Mouse (Mus musculus): ENCODE data around the gene Slc25a21. TPM values are rescaled to one million over a fixed set of nuclear protein-coding genes. Genes with fewer than 3 reads are reported as not detected.

The Slc25a21 gene
- polyA plus RNA-seq, 1 experiment from 2014 or later = 1.9 TPM

- H3K4me2 ChIP-seq (ENCODE audit: low read depth) = no peak overlapping the region
- H3K9ac ChIP-seq (ENCODE audit: low read length) = no peak overlapping the region
- no peaks in the 10 kb centered on the region for H3K36me3 ChIP-seq (ENCODE audit: control insufficient read depth, insufficient read depth, low read length)
- no peak overlapping the region for H3K27ac ChIP-seq (ENCODE audit: low read depth, low read length)
- WGBS = 82% methylated on average over 6 of the region's 6 CpGs
- H3K4me3 ChIP-seq (ENCODE audit: low read depth, low read length) = no peak overlapping the region
- no peaks in the 10 kb centered on the region for H3K4me1 ChIP-seq (ENCODE audit: control insufficient read depth, insufficient read depth, low read length)
- ATAC-seq (ENCODE audit: insufficient read depth, low FRiP score, low TSS enrichment) (no peak), DNase-seq (ENCODE audit: low spot score) (no peak)
- H3K9me3 ChIP-seq (ENCODE audit: control insufficient read depth, low read length) = no peaks in the 10 kb centered on the region
- no peaks in the 10 kb centered on the region for H3K27me3 ChIP-seq (ENCODE audit: control insufficient read depth, insufficient read depth, low read length)
Observed at GRCm38 (mm10) chr12:57159904-57160303, 37.4 kb downstream of the Slc25a21 start.

- 68% methylated on average over 3 of the region's 3 CpGs for WGBS
- H3K36me3 ChIP-seq (ENCODE audit: control insufficient read depth, insufficient read depth, low read length) = no peaks in the 10 kb centered on the region
- ATAC-seq (ENCODE audit: insufficient read depth, low FRiP score, low TSS enrichment) = no peak
- no peak overlapping the region for H3K9ac ChIP-seq (ENCODE audit: low read length)
- H3K9me3 ChIP-seq (ENCODE audit: control insufficient read depth, low read length) = no peaks in the 10 kb centered on the region
- no peak overlapping the region for H3K4me3 ChIP-seq (ENCODE audit: low read depth, low read length)
- no peak overlapping the region for H3K4me2 ChIP-seq (ENCODE audit: low read depth)
- H3K27ac ChIP-seq (ENCODE audit: low read depth, low read length) = no peak overlapping the region
- DNase-seq (ENCODE audit: low spot score) = no peak
- no peaks in the 10 kb centered on the region for H3K27me3 ChIP-seq (ENCODE audit: control insufficient read depth, insufficient read depth, low read length)
- H3K4me1 ChIP-seq (ENCODE audit: control insufficient read depth, insufficient read depth, low read length) = no peaks in the 10 kb centered on the region
Observed at GRCm38 (mm10) chr12:57158266-57158665, 39.0 kb downstream of the Slc25a21 start.

GRCm38 (mm10) chr12:57138937-57139336 lies 58.3 kb downstream of the Slc25a21 start:
- DNase-seq (ENCODE audit: low spot score) = no peak
- no peak overlapping the region for H3K27ac ChIP-seq (ENCODE audit: low read depth, low read length)

GRCm38 (mm10) chr12:57137809-57138208 lies 59.5 kb downstream of the Slc25a21 start:
- Histone ChIP-seq H3K36me3 (ENCODE audit: control insufficient read depth, insufficient read depth, low read length) (no peaks in the 10 kb centered on the region), H3K4me1 (ENCODE audit: control insufficient read depth, insufficient read depth, low read length) (no peaks in the 10 kb centered on the region), H3K27ac (ENCODE audit: low read depth, low read length) (no peak overlapping the region), H3K4me2 (ENCODE audit: low read depth) (no peak overlapping the region), H3K4me3 (ENCODE audit: low read depth, low read length) (no peak overlapping the region), H3K27me3 (ENCODE audit: control insufficient read depth, insufficient read depth, low read length) (no peaks in the 10 kb centered on the region), H3K9ac (ENCODE audit: low read length) (no peak overlapping the region), H3K9me3 (ENCODE audit: control insufficient read depth, low read length) (no peaks in the 10 kb centered on the region)
- WGBS = 83% methylated on average over 2 of the region's 2 CpGs
- ATAC-seq (ENCODE audit: insufficient read depth, low FRiP score, low TSS enrichment) (no peak), DNase-seq (ENCODE audit: low spot score) (no peak)

More at GRCm38 (mm10) chr12:57138937-57139336, 58.3 kb downstream of the Slc25a21 start:
- no peak overlapping the region for H3K9ac ChIP-seq (ENCODE audit: low read length)
- no peaks in the 10 kb centered on the region for H3K4me1 ChIP-seq (ENCODE audit: control insufficient read depth, insufficient read depth, low read length)
- H3K36me3 ChIP-seq (ENCODE audit: control insufficient read depth, insufficient read depth, low read length) = no peaks in the 10 kb centered on the region
- H3K4me2 ChIP-seq (ENCODE audit: low read depth) = no peak overlapping the region
- no peaks in the 10 kb centered on the region for H3K9me3 ChIP-seq (ENCODE audit: control insufficient read depth, low read length)
- 67% methylated on average over 1 of the region's 1 CpGs for WGBS
- H3K27me3 ChIP-seq (ENCODE audit: control insufficient read depth, insufficient read depth, low read length) = no peaks in the 10 kb centered on the region
- no peak overlapping the region for H3K4me3 ChIP-seq (ENCODE audit: low read depth, low read length)
- ATAC-seq (ENCODE audit: insufficient read depth, low FRiP score, low TSS enrichment) = no peak

GRCm38 (mm10) chr12:57118602-57119001 lies 78.7 kb downstream of the Slc25a21 start:
- no peak for ATAC-seq (ENCODE audit: insufficient read depth, low FRiP score, low TSS enrichment)
- Histone ChIP-seq H3K4me1 (ENCODE audit: control insufficient read depth, insufficient read depth, low read length) (no peaks in the 10 kb centered on the region; the same call in 1 of the 2 replicates), H3K4me3 (ENCODE audit: low read depth, low read length) (no peak overlapping the region), H3K36me3 (ENCODE audit: control insufficient read depth, insufficient read depth, low read length) (no peaks in the 10 kb centered on the region), H3K4me2 (ENCODE audit: low read depth) (no peak overlapping the region), H3K27me3 (ENCODE audit: control insufficient read depth, insufficient read depth, low read length) (no peaks in the 10 kb centered on the region), H3K9me3 (ENCODE audit: control insufficient read depth, low read length) (no peaks in the 10 kb centered on the region), H3K27ac (ENCODE audit: low read depth, low read length) (no peak overlapping the region), H3K9ac (ENCODE audit: low read length) (no peak overlapping the region)
- no peak for DNase-seq (ENCODE audit: low spot score)
- 50% methylated on average over 8 of the region's 8 CpGs for WGBS

- 66% methylated on average over 10 of the region's 10 CpGs for WGBS
Observed at GRCm38 (mm10) chr12:57115516-57115915, 81.8 kb downstream of the Slc25a21 start.

GRCm38 (mm10) chr12:57109363-57109762 lies 87.9 kb downstream of the Slc25a21 start:
- Histone ChIP-seq H3K9me3 (ENCODE audit: control insufficient read depth, low read length) (no peaks in the 10 kb centered on the region), H3K36me3 (ENCODE audit: control insufficient read depth, insufficient read depth, low read length) (no peaks in the 10 kb centered on the region), H3K27me3 (ENCODE audit: control insufficient read depth, insufficient read depth, low read length) (no peaks in the 10 kb centered on the region), H3K9ac (ENCODE audit: low read length) (no peak overlapping the region), H3K4me3 (ENCODE audit: low read depth, low read length) (no peak overlapping the region), H3K4me1 (ENCODE audit: control insufficient read depth, insufficient read depth, low read length) (no peaks in the 10 kb centered on the region), H3K4me2 (ENCODE audit: low read depth) (no peak overlapping the region), H3K27ac (ENCODE audit: low read depth, low read length) (no peak overlapping the region)
- 87% methylated on average over 4 of the region's 4 CpGs for WGBS
- ATAC-seq (ENCODE audit: insufficient read depth, low FRiP score, low TSS enrichment) = no peak
- DNase-seq (ENCODE audit: low spot score) = no peak

More at GRCm38 (mm10) chr12:57115516-57115915, 81.8 kb downstream of the Slc25a21 start:
- Histone ChIP-seq H3K36me3 (ENCODE audit: control insufficient read depth, insufficient read depth, low read length) (no peaks in the 10 kb centered on the region), H3K4me1 (ENCODE audit: control insufficient read depth, insufficient read depth, low read length) (no peaks in the 10 kb centered on the region), H3K27me3 (ENCODE audit: control insufficient read depth, insufficient read depth, low read length) (no peaks in the 10 kb centered on the region), H3K4me2 (ENCODE audit: low read depth) (no peak overlapping the region), H3K4me3 (ENCODE audit: low read depth, low read length) (no peak overlapping the region), H3K27ac (ENCODE audit: low read depth, low read length) (no peak overlapping the region), H3K9me3 (ENCODE audit: control insufficient read depth, low read length) (no peaks in the 10 kb centered on the region), H3K9ac (ENCODE audit: low read length) (no peak overlapping the region)
- DNase-seq (ENCODE audit: low spot score) (no peak), ATAC-seq (ENCODE audit: insufficient read depth, low FRiP score, low TSS enrichment) (no peak)

- no peak overlapping the region for H3K4me3 ChIP-seq (ENCODE audit: low read depth, low read length)
- no peak overlapping the region for H3K27ac ChIP-seq (ENCODE audit: low read depth, low read length)
- no peaks in the 10 kb centered on the region for H3K27me3 ChIP-seq (ENCODE audit: control insufficient read depth, insufficient read depth, low read length)
- H3K9ac ChIP-seq (ENCODE audit: low read length) = no peak overlapping the region
- no peaks in the 10 kb centered on the region for H3K4me1 ChIP-seq (ENCODE audit: control insufficient read depth, insufficient read depth, low read length)
- DNase-seq (ENCODE audit: low spot score) (no peak), ATAC-seq (ENCODE audit: insufficient read depth, low FRiP score, low TSS enrichment) (no peak)
- H3K9me3 ChIP-seq (ENCODE audit: control insufficient read depth, low read length) = no peaks in the 10 kb centered on the region
- no peaks in the 10 kb centered on the region for H3K36me3 ChIP-seq (ENCODE audit: control insufficient read depth, insufficient read depth, low read length)
- WGBS = 83% methylated on average over 1 of the region's 1 CpGs
- no peak overlapping the region for H3K4me2 ChIP-seq (ENCODE audit: low read depth)
Observed at GRCm38 (mm10) chr12:57102322-57102721, 95.0 kb downstream of the Slc25a21 start.

- no peak overlapping the region for H3K4me2 ChIP-seq (ENCODE audit: low read depth)
- H3K9ac ChIP-seq (ENCODE audit: low read length) = no peak overlapping the region
- no peak for ATAC-seq (ENCODE audit: insufficient read depth, low FRiP score, low TSS enrichment)
- no peak for DNase-seq (ENCODE audit: low spot score)
- 89% methylated on average over 4 of the region's 4 CpGs for WGBS
- no peak overlapping the region for H3K27ac ChIP-seq (ENCODE audit: low read depth, low read length)
- H3K36me3 ChIP-seq (ENCODE audit: control insufficient read depth, insufficient read depth, low read length) = no peaks in the 10 kb centered on the region
- no peaks in the 10 kb centered on the region for H3K27me3 ChIP-seq (ENCODE audit: control insufficient read depth, insufficient read depth, low read length)
- H3K4me3 ChIP-seq (ENCODE audit: low read depth, low read length) = no peak overlapping the region
- H3K9me3 ChIP-seq (ENCODE audit: control insufficient read depth, low read length) = no peaks in the 10 kb centered on the region
- no peaks in the 10 kb centered on the region for H3K4me1 ChIP-seq (ENCODE audit: control insufficient read depth, insufficient read depth, low read length)
Observed at GRCm38 (mm10) chr12:57100549-57100948, 96.7 kb downstream of the Slc25a21 start.

Data from neural tube, embryonic 11.5 days (tissue).